In the genomic region with DNA sequence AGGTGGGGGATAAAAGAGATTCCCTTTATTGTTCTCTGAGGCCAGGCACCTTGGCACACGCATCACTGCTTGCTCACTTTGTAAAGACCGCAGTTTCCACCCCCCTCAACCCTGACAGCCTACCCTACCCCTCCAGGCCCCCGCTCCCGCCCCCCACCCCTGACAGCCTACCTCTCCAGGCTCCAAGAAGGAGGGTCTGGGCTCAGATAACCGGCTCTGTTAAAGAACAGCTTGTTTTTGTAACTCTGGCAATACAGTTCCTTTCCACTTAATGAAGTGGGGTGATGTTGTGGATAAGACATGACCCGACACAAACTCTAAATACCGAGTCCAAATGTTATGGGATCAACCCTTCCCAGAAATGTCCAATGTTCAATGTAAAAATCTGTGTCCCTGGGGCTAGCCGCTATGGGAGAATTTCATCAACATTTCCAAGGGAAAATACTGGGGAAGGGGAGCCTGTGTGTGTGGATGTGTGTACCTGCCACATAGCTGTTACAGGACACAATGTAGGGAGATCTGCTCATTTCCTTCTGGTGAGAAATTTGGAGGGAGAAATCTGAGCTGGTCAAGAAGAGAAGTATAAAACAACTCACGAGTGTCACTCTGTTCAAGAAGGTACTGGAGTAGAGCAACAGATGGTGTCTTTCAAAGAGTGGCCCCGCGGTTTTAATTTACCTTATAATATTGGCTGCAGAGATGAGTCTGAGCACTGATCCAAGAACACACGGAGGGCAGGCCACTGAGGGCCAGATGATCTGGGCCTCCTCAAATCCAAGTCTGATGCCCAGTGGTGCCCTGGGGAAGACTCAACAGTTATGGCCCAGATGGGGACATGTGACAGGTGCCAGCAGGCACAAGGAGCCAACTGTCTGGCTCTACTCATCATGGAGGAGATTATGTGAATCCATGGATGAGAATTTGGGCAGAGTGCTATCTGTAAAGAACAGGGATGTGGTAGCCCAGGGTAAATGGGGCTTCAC, we compare ENCODE assay signal across 13 mouse cellular contexts.
A peak's percentile ranks its signal among the peaks of the same experiment; 100 is the strongest.
DNase-seq lines count a peak whose midpoint lies in the region; ATAC-seq and TF ChIP-seq lines count a peak whose summit lies in the region.
"Had no signal": no experiment of that assay in that cellular context is flagged by ENCODE, and none has a peak within 500 bp of the region (broad histone marks: within the 10 kb centered on the region; RNA-seq: fewer than 3 reads in every experiment).

No protein-coding gene starts in this region.

- TF ChIP-seq CTCF in kidney, postnatal 0 days (IDR thresholded peaks at IDR 0.05; ENCODE audit: low read depth), result no peak
- no peak for TF ChIP-seq CTCF in kidney, adult 2 months (conservative IDR thresholded peaks at IDR 0.05; ENCODE audit: insufficient read depth, insufficient read length, low read depth, low read length)

- peak; percentile 11 for DNase-seq in gastrocnemius, postnatal 25 days
- no peak for DNase-seq in gastrocnemius, adult 18-20 months (ENCODE audit: low spot score)
- peak; percentile 94 for DNase-seq in kidney, postnatal 0 days (ENCODE audit: low spot score)
- no peak for DNase-seq in kidney, adult 2 months
- DNase-seq in thymus, postnatal 10 days (ENCODE audit: low spot score in 2 of 2), result no peak
- DNase-seq: adrenal gland, postnatal 25 days; heart, postnatal 4 days; thymus, adult 18-20 months had no signal

- no peaks in the 10 kb centered on the region for H3K36me3 ChIP-seq in kidney, postnatal 0 days (ENCODE audit: insufficient read depth, low read length)
- no peaks in the 10 kb centered on the region for H3K36me3 ChIP-seq in kidney, adult 2 months (ENCODE audit: control insufficient read depth, insufficient read depth, low read length)
- no peaks in the 10 kb centered on the region for H3K36me3 ChIP-seq in embryonic facial prominence, embryonic 15.5 days
- H3K36me3 ChIP-seq in neural tube, embryonic 14.5 days (ENCODE audit: control insufficient read depth, insufficient read depth, low read length), result no peaks in the 10 kb centered on the region
- H3K36me3 ChIP-seq: G1E had no signal

- no peak overlapping the region for H3K4me3 ChIP-seq in kidney, postnatal 0 days (replicated peaks; ENCODE audit: low read depth, low read length)
- H3K4me3 ChIP-seq in kidney, adult 2 months (ENCODE audit: insufficient read depth, low read depth, low read length), result no peak overlapping the region
- H3K4me3 ChIP-seq in embryonic facial prominence, embryonic 15.5 days (replicated peaks), result no peak overlapping the region
- no peak overlapping the region for H3K4me3 ChIP-seq in neural tube, embryonic 14.5 days (ENCODE audit: low read depth, low read length)
- H3K4me3 ChIP-seq: left cerebral cortex, adult 2 months had no signal

- H3K27ac ChIP-seq in kidney, postnatal 0 days, result peak overlapping the region; percentile 62
- no peak overlapping the region for H3K27ac ChIP-seq in kidney, adult 2 months (ENCODE audit: insufficient read depth, low read depth, low read length)
- peak overlapping the region; percentile 65 for H3K27ac ChIP-seq in embryonic facial prominence, embryonic 15.5 days (replicated peaks)
- H3K27ac ChIP-seq in neural tube, embryonic 14.5 days (ENCODE audit: low read depth, low read length), result no peak overlapping the region
- H3K27ac ChIP-seq: left cerebral cortex, adult 2 months; liver, embryonic 14.5 days had no signal

- peaks cover 7% of the 10 kb centered on the region for H3K4me1 ChIP-seq in kidney, postnatal 0 days (replicated peaks; ENCODE audit: insufficient read depth, low read length)
- no peaks in the 10 kb centered on the region for H3K4me1 ChIP-seq in kidney, adult 2 months (ENCODE audit: control insufficient read depth, insufficient read depth, low read length)
- H3K4me1 ChIP-seq in embryonic facial prominence, embryonic 15.5 days, result peaks cover 19% of the 10 kb centered on the region
- H3K4me1 ChIP-seq in neural tube, embryonic 14.5 days (ENCODE audit: control insufficient read depth, insufficient read depth, low read length), result no peaks in the 10 kb centered on the region

- no peaks in the 10 kb centered on the region for H3K9me3 ChIP-seq in kidney, postnatal 0 days (replicated peaks; ENCODE audit: low read length)
- no peaks in the 10 kb centered on the region for H3K9me3 ChIP-seq in embryonic facial prominence, embryonic 15.5 days (replicated peaks)
- H3K9me3 ChIP-seq in neural tube, embryonic 14.5 days (ENCODE audit: control insufficient read depth, low read length), result no peaks in the 10 kb centered on the region

- 21% methylated on average over 12 of the region's 12 CpGs for WGBS in kidney, postnatal 0 days
- WGBS in kidney, adult 2 months, result 63% methylated on average over 12 of the region's 12 CpGs
- 52% methylated on average over 12 of the region's 12 CpGs for WGBS in embryonic facial prominence, embryonic 15.5 days
- WGBS in neural tube, embryonic 14.5 days, result 61% methylated on average over 12 of the region's 12 CpGs

- TF ChIP-seq POLR2A in kidney, adult 2 months (IDR thresholded peaks at IDR 0.05; ENCODE audit: low read depth, low read length), result no peak

- H3K4me2 ChIP-seq in kidney, postnatal 0 days (ENCODE audit: low read length), result peak overlapping the region; percentile 23
- no peak overlapping the region for H3K4me2 ChIP-seq in embryonic facial prominence, embryonic 15.5 days (replicated peaks)
- H3K4me2 ChIP-seq in neural tube, embryonic 14.5 days (ENCODE audit: low read depth, low read length), result no peak overlapping the region

- no peak overlapping the region for H3K9ac ChIP-seq in kidney, postnatal 0 days (ENCODE audit: low read depth, low read length)
- H3K9ac ChIP-seq in embryonic facial prominence, embryonic 15.5 days, result no peak overlapping the region
- no peak overlapping the region for H3K9ac ChIP-seq in neural tube, embryonic 14.5 days (replicated peaks; ENCODE audit: low read depth, low read length)
- H3K9ac ChIP-seq: liver, embryonic 14.5 days had no signal

- peak; percentile 84 for ATAC-seq in kidney, postnatal 0 days (replicated peaks; ENCODE audit: low FRiP score, low read depth)
- peak; percentile 71 for ATAC-seq in embryonic facial prominence, embryonic 15.5 days (ENCODE audit: insufficient number of reproducible peaks, low FRiP score, low TSS enrichment, low read depth)
- ATAC-seq in neural tube, embryonic 14.5 days (ENCODE audit: low read depth), result peak; percentile 42; the same call in 1 of the 2 replicates

- H3K27me3 ChIP-seq in kidney, postnatal 0 days (ENCODE audit: insufficient read depth, low read length), result no peaks in the 10 kb centered on the region
- no peaks in the 10 kb centered on the region for H3K27me3 ChIP-seq in kidney, adult 2 months (replicated peaks; ENCODE audit: control insufficient read depth, insufficient read depth, low read length)
- no peaks in the 10 kb centered on the region for H3K27me3 ChIP-seq in embryonic facial prominence, embryonic 15.5 days
- no peaks in the 10 kb centered on the region for H3K27me3 ChIP-seq in neural tube, embryonic 14.5 days (ENCODE audit: control insufficient read depth, insufficient read depth, low read length)

Comparison
In these comparisons a context has a peak if more than half of its experiments do, and no peak if none do; other contexts are left out.
1. DNase-seq: peak in gastrocnemius, postnatal 25 days (single experiment) and kidney, postnatal 0 days (single experiment); none in gastrocnemius, adult 18-20 months (single experiment), kidney, adult 2 months (single experiment) and thymus, postnatal 10 days (0 of 2).
2. H3K27ac ChIP-seq: peak in kidney, postnatal 0 days (single experiment) and embryonic facial prominence, embryonic 15.5 days (single experiment); none in kidney, adult 2 months (single experiment) and neural tube, embryonic 14.5 days (single experiment).
3. Peak in every context shown above with its lines, with median percentiles within 50 percentile points of each other: ATAC-seq.